Mouse (Mus musculus) neural tube, embryonic 11.5 days (tissue): ENCODE measurements around the gene Serpinf2. TPM values are rescaled to one million over a fixed set of nuclear protein-coding genes. Genes with fewer than 3 reads are reported as not detected.

Experiments used
- ATAC-seq: fragments of 200-750 bp; cut with Nextera tagmentation; 2 replicates; pipeline ENCODE4 v1.8.0; 2017; ENCODE audit warnings: moderate number of reproducible peaks, mild to moderate bottlenecking, moderate TSS enrichment, moderate library complexity; ENCODE audit not compliant: insufficient read depth, low FRiP score, low TSS enrichment
- DNase-seq: peaks from one replicate; pipeline ENCODE4 v3.0.0-alpha.2; 2015; ENCODE audit warnings: low spot score
- H3K27ac ChIP-seq: fragments of 300-500 bp; sonication (generic); 2 replicates; pipeline ENCODE4 v1.5.1; 2014; ENCODE audit warnings: low read depth, mild to moderate bottlenecking, low read length
- H3K27me3 ChIP-seq: fragments of 300-500 bp; sonication (generic); 2 replicates; pipeline ENCODE4 v1.6.1; 2014; ENCODE audit warnings: mild to moderate bottlenecking, low read length, mixed read lengths; ENCODE audit not compliant: control insufficient read depth, insufficient read depth
- H3K36me3 ChIP-seq: fragments of 300-500 bp; sonication (generic); 2 replicates; pipeline ENCODE4 v1.6.1; 2014; ENCODE audit warnings: mild to moderate bottlenecking, low read length, moderate library complexity, mixed read lengths; ENCODE audit not compliant: control insufficient read depth, insufficient read depth
- H3K4me1 ChIP-seq: fragments of 300-500 bp; sonication (generic); 2 replicates; pipeline ENCODE4 v1.6.1; 2014; ENCODE audit warnings: low read length, mixed read lengths; ENCODE audit not compliant: control insufficient read depth, insufficient read depth
- H3K4me2 ChIP-seq: fragments of 300-500 bp; sonication (generic); 2 replicates; pipeline ENCODE4 v1.6.1; 2014; ENCODE audit warnings: low read depth, mild to moderate bottlenecking, moderate library complexity
- H3K4me3 ChIP-seq: fragments of 300-500 bp; sonication (generic); 2 replicates; pipeline ENCODE4 v1.5.1; 2014; ENCODE audit warnings: low read depth, low read length
- H3K9ac ChIP-seq: fragments of 300-500 bp; sonication (generic); 2 replicates; pipeline ENCODE4 v1.6.1; 2014; ENCODE audit warnings: mild to moderate bottlenecking, low read length
- H3K9me3 ChIP-seq: fragments of 300-500 bp; sonication (generic); 2 replicates; pipeline ENCODE4 v1.6.1; 2016; ENCODE audit warnings: low read length; ENCODE audit not compliant: control insufficient read depth
- WGBS: fragments of 180-500 bp; shearing (Covaris S2); extraction: QIAGEN DNeasy Blood & Tissue Kit; methylation state at CpG from one replicate; pipeline ENCODE4 v1.1.7; 2014; 5-methylcytosine and 5-hydroxymethylcytosine counted together
- polyA plus RNA-seq: library from polyadenylated mRNA; unstranded; fragments of >200 nt; fragmentation: Nextera tagmentation; extraction: Ambion mirVana; gene quantifications from 2 replicates; pipeline ENCODE4 v1.2.1, GENCODE M21; 2014

Serpinf2 gene
- polyA plus RNA-seq, 1 experiment from 2014 or later: 0.17 TPM

DNA sequence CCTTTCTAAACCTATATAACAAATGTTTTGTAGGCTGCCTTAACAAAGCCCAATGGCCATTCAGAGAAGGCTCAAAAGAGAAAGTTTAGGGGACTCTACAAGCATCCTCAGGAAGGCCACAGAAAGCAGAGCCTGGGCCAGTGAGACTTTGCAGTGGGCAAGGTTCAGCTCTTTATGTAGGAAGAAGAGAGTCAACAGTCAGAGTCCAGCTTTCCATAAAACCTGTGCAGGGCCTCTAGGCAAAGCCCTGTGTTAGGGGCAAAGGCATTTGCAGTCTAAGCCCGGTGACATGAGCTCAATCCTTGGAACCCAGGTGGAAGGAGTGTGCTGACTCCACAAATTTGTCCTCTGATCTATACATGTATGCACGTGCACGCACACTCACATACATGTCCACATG lies 14.9 kb downstream of the Serpinf2 start:
- Histone ChIP-seq H3K36me3 (no peaks in the 10 kb centered on the region), H3K4me1 (peaks cover 10% of the 10 kb centered on the region), H3K9ac (no peak overlapping the region), H3K4me3 (no peak overlapping the region), H3K4me2 (no peak overlapping the region), H3K27ac (no peak overlapping the region), H3K9me3 (no peaks in the 10 kb centered on the region), H3K27me3 (no peaks in the 10 kb centered on the region)
- no peak for ATAC-seq
- no peak for DNase-seq
- WGBS: 96% methylated on average over 3 of the region's 3 CpGs

DNA sequence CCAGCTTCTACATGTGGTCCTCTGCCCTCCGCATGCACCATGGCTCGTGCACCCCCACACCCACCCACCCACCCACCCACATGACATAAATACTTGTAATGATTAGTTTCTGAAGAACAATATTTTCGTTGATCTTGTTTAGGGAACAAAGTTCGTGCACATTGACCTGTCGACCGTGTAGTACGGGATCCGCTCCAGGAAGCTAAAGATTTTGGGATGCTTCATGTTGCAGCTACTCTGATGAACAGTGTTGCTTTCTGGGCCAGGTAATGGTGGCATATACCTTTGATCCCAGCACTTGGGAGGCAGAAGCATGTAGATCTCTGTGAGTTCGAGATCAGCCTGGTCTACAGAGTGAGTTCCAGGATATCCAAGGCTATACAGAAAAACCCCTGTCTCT lies 15.4 kb downstream of the Serpinf2 start:
- Histone ChIP-seq H3K27me3 (no peaks in the 10 kb centered on the region), H3K9me3 (no peaks in the 10 kb centered on the region), H3K36me3 (no peaks in the 10 kb centered on the region), H3K4me3 (no peak overlapping the region), H3K27ac (no peak overlapping the region), H3K4me1 (peaks cover 10% of the 10 kb centered on the region), H3K4me2 (no peak overlapping the region), H3K9ac (no peak overlapping the region)
- 95% methylated on average over 9 of the region's 9 CpGs for WGBS
- DNase-seq (no peak), ATAC-seq (no peak)

DNA sequence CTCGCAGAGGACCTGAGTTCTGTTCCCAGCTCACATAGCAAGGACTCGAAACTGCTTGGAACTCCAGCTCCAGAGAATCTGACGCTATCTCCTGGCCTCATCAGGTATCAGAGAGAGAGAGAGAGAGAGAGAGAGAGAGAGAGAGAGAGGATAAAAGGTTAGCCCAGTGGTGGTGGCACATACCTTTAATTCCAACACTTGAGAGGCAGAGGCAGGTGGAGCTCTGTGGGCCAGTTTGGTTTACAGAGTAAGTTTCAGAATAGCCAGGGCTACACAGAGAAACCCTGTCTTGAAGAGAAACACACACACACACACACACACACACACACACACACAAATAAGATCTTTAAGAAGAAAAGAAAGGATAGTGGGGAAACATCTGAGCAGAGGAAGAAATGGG lies 16.3 kb downstream of the Serpinf2 start:
- no peak for ATAC-seq
- DNase-seq: no peak
- Histone ChIP-seq H3K27ac (no peak overlapping the region), H3K36me3 (no peaks in the 10 kb centered on the region), H3K9me3 (no peaks in the 10 kb centered on the region), H3K4me2 (no peak overlapping the region), H3K4me3 (no peak overlapping the region), H3K4me1 (peaks cover 10% of the 10 kb centered on the region), H3K27me3 (no peaks in the 10 kb centered on the region), H3K9ac (no peak overlapping the region)
- 75% methylated on average over 3 of the region's 3 CpGs for WGBS

DNA sequence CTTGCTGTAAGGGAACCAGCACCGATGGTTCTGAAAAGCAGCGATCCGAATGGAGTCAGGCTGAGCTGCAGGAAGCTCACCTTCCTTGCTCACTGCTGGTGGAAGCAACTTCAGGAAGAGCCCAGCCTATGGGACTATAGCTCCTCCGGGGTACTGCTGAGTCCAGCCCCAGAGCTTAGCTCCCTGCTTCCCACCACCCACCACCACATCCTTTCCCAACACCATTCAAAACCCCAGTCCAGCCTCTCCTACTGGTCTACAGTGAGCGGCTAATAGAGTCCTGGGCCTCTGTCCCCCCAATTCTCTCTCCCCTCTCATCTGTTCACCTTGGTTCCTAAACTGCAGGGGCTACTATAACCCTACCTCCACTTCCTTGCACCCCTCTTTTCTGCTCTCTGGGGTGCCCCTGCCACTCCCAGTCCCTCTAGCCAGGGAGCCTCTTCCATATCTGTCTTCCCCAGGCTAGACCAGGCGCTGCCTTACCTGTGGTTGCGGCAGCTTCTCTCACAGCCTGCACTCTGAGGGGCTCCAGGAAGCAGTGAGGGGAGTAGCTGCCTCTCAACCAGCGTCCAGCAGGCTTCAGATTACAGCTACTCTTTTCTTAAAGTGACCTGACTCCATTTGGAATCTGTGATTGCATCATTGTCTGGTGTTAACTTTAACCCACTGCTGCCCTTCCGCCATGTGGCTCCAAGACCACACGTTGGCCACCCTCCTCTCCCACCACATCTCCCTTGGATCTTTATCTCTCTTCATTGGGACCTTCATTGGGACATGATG lies 17.2 kb downstream of the Serpinf2 start, which contains the start of gene Serpinf1:
Gene Serpinf1 (minus strand): TSS at position 689 of the 780 bp plus-strand sequence.
- no peaks in the 10 kb centered on the region for H3K9me3 ChIP-seq
- H3K27ac ChIP-seq: no peak within 1 kb of the TSS
- 45% methylated on average over 10 of the region's 10 CpGs for whole genome bisulfite sequencing
- DNase-seq (peak; percentile 31), ATAC-seq (no peak)
- peak within 1 kb of the TSS; percentile 31 for H3K9ac ChIP-seq
- H3K27me3 ChIP-seq: no peaks in the 10 kb centered on the region
- peak within 1 kb of the TSS; percentile 31 for H3K4me3 ChIP-seq
- peak within 1 kb of the TSS; percentile 40 for H3K4me2 ChIP-seq
- peaks cover 10% of the 10 kb centered on the region for H3K4me1 ChIP-seq
- no peaks in the 10 kb centered on the region for H3K36me3 ChIP-seq

DNA sequence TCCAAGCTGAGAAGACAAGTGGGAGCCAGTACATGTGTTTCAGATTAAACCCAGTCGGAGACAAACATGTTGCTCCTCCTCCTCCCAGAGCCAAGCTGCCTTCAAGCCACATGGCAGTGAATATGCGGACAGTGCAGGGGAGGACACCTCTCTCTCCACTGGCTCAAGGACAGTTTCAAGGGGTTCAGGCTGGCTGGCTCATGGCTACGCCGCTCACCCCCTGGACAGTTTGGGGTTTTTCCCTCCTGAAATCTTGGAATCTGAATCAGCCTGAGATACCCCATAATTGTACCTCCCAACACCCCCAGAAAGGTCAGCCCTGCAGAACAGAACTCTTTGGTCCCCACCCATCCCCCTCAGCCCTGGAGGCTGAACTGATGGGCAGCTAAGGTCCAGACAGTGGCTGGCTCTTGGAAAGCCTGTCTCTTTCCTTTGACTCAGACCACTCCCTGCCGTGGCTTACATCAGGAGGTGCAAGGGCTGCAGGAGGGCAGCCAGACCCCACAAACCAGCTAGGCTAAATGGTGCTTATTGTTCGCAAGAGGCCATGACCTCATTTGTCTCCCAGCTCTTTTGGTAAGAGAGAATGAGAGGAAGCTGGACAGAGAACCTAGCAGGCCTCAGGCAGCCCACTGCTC lies 17.9 kb downstream of the Serpinf2 start:
- no peaks in the 10 kb centered on the region for H3K36me3 ChIP-seq
- peak overlapping the region; percentile 31 for H3K4me3 ChIP-seq
- DNase-seq (peak; percentile 32), ATAC-seq (no peak)
- no peaks in the 10 kb centered on the region for H3K27me3 ChIP-seq
- H3K27ac ChIP-seq: no peak overlapping the region
- peak overlapping the region; percentile 31 for H3K9ac ChIP-seq
- peaks cover 10% of the 10 kb centered on the region for H3K4me1 ChIP-seq
- no peaks in the 10 kb centered on the region for H3K9me3 ChIP-seq
- 35% methylated on average over 6 of the region's 6 CpGs for WGBS
- peak overlapping the region; percentile 40 for H3K4me2 ChIP-seq

DNA sequence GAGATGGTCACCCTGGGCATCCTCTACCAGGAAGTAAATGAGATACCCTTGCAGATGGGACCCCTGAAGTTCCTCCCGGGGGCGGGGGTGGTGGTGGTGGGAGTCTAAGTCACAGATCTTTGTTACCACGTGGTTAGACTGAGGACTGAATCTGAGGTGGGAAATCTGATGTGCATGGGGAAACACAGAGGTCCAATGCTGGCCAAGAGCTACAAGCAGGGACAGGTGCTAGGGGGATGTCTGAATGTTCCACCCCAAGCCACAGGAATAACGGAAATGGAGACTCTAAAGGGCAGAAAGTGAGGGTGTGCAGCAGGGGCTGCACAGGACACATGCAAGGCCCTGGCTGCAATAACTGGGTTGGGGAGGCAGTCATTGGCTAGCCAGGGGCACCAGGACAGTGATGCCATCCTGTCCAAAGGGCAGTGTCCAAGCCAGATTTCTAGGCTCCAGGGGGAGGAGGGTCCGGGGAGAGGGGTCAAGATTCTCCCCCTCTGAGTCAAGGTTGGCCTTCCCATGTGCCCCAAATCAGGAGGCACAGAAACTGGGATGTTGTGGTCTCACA lies 18.5 kb downstream of the Serpinf2 start:
- Histone ChIP-seq H3K4me1 (peaks cover 10% of the 10 kb centered on the region), H3K9me3 (no peaks in the 10 kb centered on the region), H3K4me3 (no peak overlapping the region), H3K4me2 (peak overlapping the region; percentile 40; the same call in 1 of the 2 replicates), H3K27me3 (no peaks in the 10 kb centered on the region), H3K9ac (no peak overlapping the region), H3K27ac (no peak overlapping the region), H3K36me3 (no peaks in the 10 kb centered on the region)
- WGBS: 66% methylated on average over 5 of the region's 5 CpGs
- ATAC-seq: no peak
- DNase-seq: peak; percentile 20

DNA sequence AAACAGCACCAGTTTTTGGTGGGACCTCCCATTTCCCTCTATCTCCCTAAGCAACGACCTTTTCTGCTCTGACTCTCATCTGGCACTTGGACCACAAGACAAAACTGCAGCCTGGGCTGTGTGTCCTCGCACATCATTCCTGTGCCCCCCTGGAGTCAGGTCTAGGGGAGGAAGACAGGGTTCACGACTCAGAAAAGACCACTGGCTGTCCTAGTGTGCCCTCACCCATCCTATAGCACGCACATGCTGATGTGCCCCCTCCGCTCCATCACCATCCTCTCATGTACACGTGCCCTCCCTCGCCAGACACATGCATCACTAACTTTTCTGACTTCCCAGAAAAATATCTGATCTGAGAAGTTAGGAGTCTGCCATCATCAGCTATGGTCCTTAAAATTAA lies 19.4 kb downstream of the Serpinf2 start:
- 91% methylated on average over 7 of the region's 7 CpGs for WGBS
- Histone ChIP-seq H3K27me3 (no peaks in the 10 kb centered on the region), H3K4me1 (peaks cover 10% of the 10 kb centered on the region), H3K4me2 (no peak overlapping the region), H3K9me3 (no peaks in the 10 kb centered on the region), H3K27ac (no peak overlapping the region), H3K9ac (no peak overlapping the region), H3K4me3 (no peak overlapping the region), H3K36me3 (peaks cover 2% of the 10 kb centered on the region)
- ATAC-seq (no peak), DNase-seq (no peak)

DNA sequence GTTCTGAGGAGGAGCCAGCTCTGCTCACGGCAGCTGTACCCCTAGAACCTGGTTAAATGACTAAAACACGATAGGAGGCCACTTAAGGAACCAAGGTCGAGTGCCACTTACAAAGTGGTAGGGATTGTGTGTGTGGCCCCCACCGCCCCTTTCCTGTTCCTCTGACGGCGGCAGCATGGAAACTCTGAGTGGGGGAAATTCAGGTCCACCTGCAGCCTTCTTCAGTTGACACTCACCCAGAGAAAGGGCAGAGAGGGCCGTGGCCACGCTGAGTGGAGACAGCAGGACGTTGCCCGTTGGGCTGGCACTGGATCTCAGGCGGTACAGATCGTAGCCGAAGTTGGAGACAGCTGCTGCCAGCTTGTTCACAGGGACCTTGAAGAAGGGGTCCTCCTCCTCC lies 23.4 kb downstream of the Serpinf2 start:
- H3K9me3 ChIP-seq: no peaks in the 10 kb centered on the region
- no peak for ATAC-seq
- no peak overlapping the region for H3K4me2 ChIP-seq
- peaks cover 2% of the 10 kb centered on the region for H3K36me3 ChIP-seq
- no peak overlapping the region for H3K9ac ChIP-seq
- H3K27me3 ChIP-seq: no peaks in the 10 kb centered on the region
- DNase-seq: no peak
- WGBS: 91% methylated on average over 13 of the region's 13 CpGs
- no peak overlapping the region for H3K4me3 ChIP-seq
- no peak overlapping the region for H3K27ac ChIP-seq
- no peaks in the 10 kb centered on the region for H3K4me1 ChIP-seq
